ENCODE assay signal across 13 mouse cellular contexts in the genomic region with DNA sequence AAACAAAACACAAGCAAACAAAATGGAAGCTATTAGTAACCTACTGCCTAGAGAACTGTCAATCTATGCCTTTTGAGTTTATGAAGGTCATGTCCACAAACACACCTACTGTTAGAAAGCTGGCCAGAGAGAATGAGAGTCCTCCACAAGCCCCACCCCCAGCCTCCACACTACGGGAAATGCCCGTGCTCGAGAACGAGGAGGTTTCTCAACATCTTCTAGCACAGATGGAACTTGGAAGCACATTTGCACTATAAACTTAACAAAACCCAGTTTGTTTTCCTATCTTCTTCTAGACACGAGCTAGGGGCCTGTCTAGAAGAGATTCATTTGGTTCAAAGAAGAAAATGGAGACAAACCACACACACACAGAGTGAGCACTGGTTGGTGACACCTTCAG. TPM values are rescaled to one million over a fixed set of nuclear protein-coding genes. Genes with fewer than 3 reads are reported as not detected.
DNase-seq lines count a peak whose midpoint lies in the region; ATAC-seq and TF ChIP-seq lines count a peak whose summit lies in the region.
"Had no signal": no experiment of that assay in that cellular context is flagged by ENCODE, and none has a peak within 500 bp of the region (broad histone marks: within the 10 kb centered on the region; RNA-seq: fewer than 3 reads in every experiment).

No protein-coding gene starts in this region.

- no peak; the same call in 1 of the 2 replicates for TF ChIP-seq EP300 in CH12.LX (IDR thresholded peaks at IDR 0.05; ENCODE audit: low read length)

- H3K36me3 ChIP-seq in heart, embryonic 12.5 days = peaks cover 23% of the 10 kb centered on the region
- H3K36me3 ChIP-seq in CH12.LX (replicated peaks in 1 of 2; ENCODE audit: control insufficient read depth in 1 of 2, insufficient read depth in 1 of 2, low read length in 1 of 2) = peaks cover 32 to 77% of the 10 kb centered on the region in 2 experiments
- peaks cover 36% of the 10 kb centered on the region for H3K36me3 ChIP-seq in forebrain, embryonic 10.5 days (replicated peaks)

- peaks cover 50% of the 10 kb centered on the region for H3K4me1 ChIP-seq in heart, embryonic 12.5 days (replicated peaks)
- H3K4me1 ChIP-seq in CH12.LX (ENCODE audit: control insufficient read depth in 1 of 2, insufficient read depth in 2 of 2) = peaks cover 17 to 84% of the 10 kb centered on the region in 2 experiments
- peaks cover 44% of the 10 kb centered on the region for H3K4me1 ChIP-seq in bone marrow macrophage, adult 2 months (ENCODE audit: control insufficient read depth, insufficient read depth, low read length)
- H3K4me1 ChIP-seq in forebrain, embryonic 10.5 days = no peaks in the 10 kb centered on the region
- H3K4me1 ChIP-seq: embryonic facial prominence, embryonic 12.5 days had no signal

- no peak for ATAC-seq in heart, embryonic 12.5 days (ENCODE audit: insufficient number of reproducible peaks, low FRiP score)
- ATAC-seq: intestine, postnatal 0 days had no signal

- dilution Hi-C loops in CH12.LX (cut with MboI; ENCODE audit: extremely low pct_ligation_motif_present, extremely low pct_unique_long_range_greater_than_20kb, low sequenced_read_pairs) = no loop called here

- no peak overlapping the region; the same call in 1 of the 2 replicates for H3K4me2 ChIP-seq in heart, embryonic 12.5 days
- peak overlapping the region; percentile 37 for H3K4me2 ChIP-seq in CH12.LX (ENCODE audit: insufficient read depth, low read depth, poor library complexity, severe bottlenecking)
- H3K4me2 ChIP-seq: embryonic facial prominence, embryonic 12.5 days; liver, embryonic 13.5 days had no signal

- H3K27me3 ChIP-seq in heart, embryonic 12.5 days (replicated peaks) = no peaks in the 10 kb centered on the region
- no peaks in the 10 kb centered on the region for H3K27me3 ChIP-seq in CH12.LX (replicated peaks)
- H3K27me3 ChIP-seq in forebrain, embryonic 10.5 days (ENCODE audit: poor library complexity, severe bottlenecking) = no peaks in the 10 kb centered on the region
- H3K27me3 ChIP-seq: embryonic facial prominence, embryonic 12.5 days; liver, embryonic 13.5 days had no signal

- TF ChIP-seq RAD21 in CH12.LX (IDR thresholded peaks at IDR 0.05; ENCODE audit: low read depth, low read length) = no peak

- TF ChIP-seq CTCF in CH12.LX (conservative IDR thresholded peaks at IDR 0.05 in 1 of 2, IDR thresholded peaks at IDR 0.05 in 1 of 2; ENCODE audit: low read depth in 2 of 2, low read length in 2 of 2) = no peak
- TF ChIP-seq CTCF in bone marrow macrophage, adult 2 months (IDR thresholded peaks at IDR 0.05; ENCODE audit: low read depth, low read length) = no peak

- no peak for DNase-seq in heart, adult 8-10 months (ENCODE audit: low spot score)
- DNase-seq in CH12.LX (ENCODE audit: extremely low read depth) = no peak
- DNase-seq in lung, postnatal 14 days = peak; percentile 55
- DNase-seq in frontal cortex, postnatal 25 days (ENCODE audit: low spot score in 2 of 2) = no peak
- DNase-seq in forebrain, embryonic 10.5 days (ENCODE audit: extremely low spot score, low spot score) = no peak
- DNase-seq: cerebellum, adult 11 months; gastrocnemius, postnatal 25 days; liver, embryonic 13.5 days had no signal

- no peak overlapping the region for H3K4me3 ChIP-seq in heart, embryonic 12.5 days
- no peak overlapping the region for H3K4me3 ChIP-seq in CH12.LX (replicated peaks in 1 of 3; ENCODE audit: low read depth in 2 of 3, low read length in 2 of 3, poor library complexity in 1 of 3)
- H3K4me3 ChIP-seq in bone marrow macrophage, adult 2 months (ENCODE audit: insufficient read depth, low read length) = peak overlapping the region; percentile 21; the same call in 1 of the 2 replicates
- H3K4me3 ChIP-seq in forebrain, embryonic 10.5 days = no peak overlapping the region
- H3K4me3 ChIP-seq: embryonic facial prominence, embryonic 12.5 days; liver, embryonic 13.5 days had no signal

- no peak for TF ChIP-seq POLR2A in CH12.LX (IDR thresholded peaks at IDR 0.05; ENCODE audit: low read depth, low read length)
- no peak for TF ChIP-seq POLR2A in bone marrow macrophage, adult 2 months (IDR thresholded peaks at IDR 0.05; ENCODE audit: borderline replicate concordance, low read depth, low read length)

- peak overlapping the region; percentile 65; the same call in 1 of the 2 replicates for H3K27ac ChIP-seq in heart, embryonic 12.5 days (ENCODE audit: poor library complexity, severe bottlenecking)
- no peak overlapping the region for H3K27ac ChIP-seq in CH12.LX (ENCODE audit: insufficient read depth, low read depth)
- peak overlapping the region; percentile 98 for H3K27ac ChIP-seq in bone marrow macrophage, adult 2 months (ENCODE audit: insufficient read depth, low read depth, low read length)
- H3K27ac ChIP-seq in forebrain, embryonic 10.5 days = no peak overlapping the region
- H3K27ac ChIP-seq: embryonic facial prominence, embryonic 12.5 days; kidney, postnatal 0 days; liver, embryonic 13.5 days had no signal

- no peak overlapping the region for H3K9ac ChIP-seq in heart, embryonic 12.5 days
- peak overlapping the region; percentile 31; the same call in 1 of the 2 replicates for H3K9ac ChIP-seq in CH12.LX (ENCODE audit: insufficient read depth, low read depth)
- H3K9ac ChIP-seq: embryonic facial prominence, embryonic 12.5 days; liver, embryonic 13.5 days had no signal

- H3K9me3 ChIP-seq in heart, embryonic 12.5 days (replicated peaks) = no peaks in the 10 kb centered on the region
- no peaks in the 10 kb centered on the region for H3K9me3 ChIP-seq in CH12.LX (replicated peaks; ENCODE audit: low read length)
- no peaks in the 10 kb centered on the region for H3K9me3 ChIP-seq in forebrain, embryonic 10.5 days
- H3K9me3 ChIP-seq: embryonic facial prominence, embryonic 12.5 days; liver, embryonic 13.5 days had no signal

- WGBS in heart, embryonic 12.5 days = 63% methylated on average over 5 of the region's 5 CpGs
- 91% methylated on average over 5 of the region's 5 CpGs for WGBS in forebrain, embryonic 10.5 days

- H3K79me2 ChIP-seq in CH12.LX (replicated peaks; ENCODE audit: control insufficient read depth, extremely low read depth, insufficient read depth, poor library complexity, severe bottlenecking) = peaks cover 99% of the 10 kb centered on the region

- in situ Hi-C loops in CH12.LX (cut with MboI; ENCODE audit: low pct_ligation_motif_present, low pct_unique_long_range_greater_than_20kb, low sequenced_read_pairs) = no loop called here

TF ChIP-seq in CH12.LX, 34 proteins besides CTCF, POLR2A, EP300 and RAD21 (continues in another document):
- TF ChIP-seq ELF1 (IDR thresholded peaks at IDR 0.05; ENCODE audit: low read depth, low read length) = peak; percentile 35; the same call in 1 of the 2 replicates
- no peak for TF ChIP-seq MEF2A (IDR thresholded peaks at IDR 0.05; ENCODE audit: borderline replicate concordance, low read depth, low read length)
- peak; percentile 17; the same call in 1 of the 2 replicates for TF ChIP-seq HCFC1 (IDR thresholded peaks at IDR 0.05; ENCODE audit: low read depth, low read length)
- TF ChIP-seq CHD2 (IDR thresholded peaks at IDR 0.05; ENCODE audit: low read length) = peak; percentile 35; the same call in 1 of the 2 replicates
- no peak for TF ChIP-seq ZKSCAN1 (IDR thresholded peaks at IDR 0.05; ENCODE audit: borderline replicate concordance, low read depth, low read length)
- peak; percentile 79 for TF ChIP-seq MXI1 (IDR thresholded peaks at IDR 0.05; ENCODE audit: low read depth, low read length)
- no peak for TF ChIP-seq E2F4 (IDR thresholded peaks at IDR 0.05; ENCODE audit: insufficient replicate concordance, low read depth, low read length)
- no peak for TF ChIP-seq POLR2AphosphoS2 (IDR thresholded peaks at IDR 0.05; ENCODE audit: low read depth, low read length)
- TF ChIP-seq NELFE (IDR thresholded peaks at IDR 0.05; ENCODE audit: low read depth, low read length) = no peak
- TF ChIP-seq TCF12 (IDR thresholded peaks at IDR 0.05; ENCODE audit: low read depth, low read length) = no peak
- no peak; the same call in 1 of the 2 replicates for TF ChIP-seq CHD1 (IDR thresholded peaks at IDR 0.05; ENCODE audit: low read depth, low read length)
- no peak for TF ChIP-seq ZC3H11A (IDR thresholded peaks at IDR 0.05; ENCODE audit: low read depth, low read length)
- TF ChIP-seq ZMIZ1 (IDR thresholded peaks at IDR 0.05; ENCODE audit: low read depth, low read length) = no peak
- no peak for TF ChIP-seq KAT2A (IDR thresholded peaks at IDR 0.05; ENCODE audit: insufficient replicate concordance, low read length)
- peak; percentile 51; the same call in 1 of the 2 replicates for TF ChIP-seq SIN3A (IDR thresholded peaks at IDR 0.05; ENCODE audit: low read length)
- TF ChIP-seq RCOR1 (conservative IDR thresholded peaks at IDR 0.05; ENCODE audit: low read depth, low read length) = 0 out of 2 replicates have a peak, but pooled peaks have one; percentile 17
- no peak for TF ChIP-seq TBP (conservative IDR thresholded peaks at IDR 0.05; ENCODE audit: low read depth, low read length)
- no peak for TF ChIP-seq USF2 (conservative IDR thresholded peaks at IDR 0.05; ENCODE audit: low read depth, low read length)
- TF ChIP-seq ETS1 (conservative IDR thresholded peaks at IDR 0.05; ENCODE audit: low read depth, low read length) = no peak
- peak; percentile 53; the same call in 1 of the 2 replicates for TF ChIP-seq MYC (IDR thresholded peaks at IDR 0.05; ENCODE audit: low read depth, low read length)
- TF ChIP-seq JUND (conservative IDR thresholded peaks at IDR 0.05; ENCODE audit: low read depth, low read length) = no peak
- TF ChIP-seq BHLHE40 (IDR thresholded peaks at IDR 0.05; ENCODE audit: low read depth, low read length) = peak; percentile 61
- no peak for TF ChIP-seq PAX5 (IDR thresholded peaks at IDR 0.05; ENCODE audit: low read length)
- peak; percentile 28; the same call in 1 of the 2 replicates for TF ChIP-seq NRF1 (IDR thresholded peaks at IDR 0.05; ENCODE audit: low read depth, low read length)
- no peak for TF ChIP-seq GABPA (IDR thresholded peaks at IDR 0.05; ENCODE audit: insufficient replicate concordance, low read depth, low read length)
- no peak for TF ChIP-seq MAZ (IDR thresholded peaks at IDR 0.05; ENCODE audit: low read depth, low read length)
- no peak for TF ChIP-seq UBTF (IDR thresholded peaks at IDR 0.05; ENCODE audit: low read depth, low read length)

RNA-seq across cellular contexts. Expression of a gene that starts 18.0 kb away (rescaled TPM):
- polyA plus RNA-seq in heart, embryonic 12.5 days (2016; fragmentation: Nextera tagmentation; extraction: Ambion mirVana) = 95.9 and 113 TPM in 2 replicates
- total RNA-seq in heart, adult 8-10 months (2022) = 100 to 1,000 TPM in 3 of 4 experiments, 10 to 100 TPM in 1; 93.7 to 126 (median 111) TPM
- total RNA-seq in CH12.LX (2012; rRNA removed) (63.6 and 67.7 TPM in 2 replicates), CH12.LX (2014; rRNA removed) (110 and 117 TPM in 2 replicates)
- polyA plus RNA-seq in CH12.LX (2012; ENCODE audit: insufficient read length, low read depth) = 228 and 241 TPM in 2 replicates
- polyA plus RNA-seq in bone marrow macrophage, adult 2 months (2012; ENCODE audit: insufficient read depth, insufficient read length, missing spikeins) = 251 and 274 TPM in 2 replicates
- polyA plus RNA-seq in forebrain, embryonic 10.5 days (2016; fragmentation: Nextera tagmentation; extraction: Ambion mirVana) = 74.4 and 79.6 TPM in 2 replicates

Comparison
In these comparisons a context has a peak if more than half of its experiments do, and no peak if none do; other contexts are left out.
1. H3K27ac ChIP-seq: peak in heart, embryonic 12.5 days (single experiment) and bone marrow macrophage, adult 2 months (single experiment); none in CH12.LX (single experiment) and forebrain, embryonic 10.5 days (single experiment).